ENCODE assay signal across 10 mouse cellular contexts in genomic region chr3:89271760-89272159, GRCm38 (mm10). TPM values are rescaled to one million over a fixed set of nuclear protein-coding genes. Genes with fewer than 3 reads are reported as not detected.
DNase-seq lines count a peak whose midpoint lies in the region; ATAC-seq and TF ChIP-seq lines count a peak whose summit lies in the region.
"Had no signal": no experiment of that assay in that cellular context is flagged by ENCODE, and none has a peak within 500 bp of the region (broad histone marks: within the 10 kb centered on the region; RNA-seq: fewer than 3 reads in every experiment).

No protein-coding gene starts in this region.

- DNase-seq in hindbrain, embryonic 10.5 days (ENCODE audit: low spot score): no peak
- DNase-seq in retina, postnatal 1 day: peak; percentile 33
- DNase-seq in retina, embryonic 14.5 days (ENCODE audit: low spot score): no peak
- DNase-seq in kidney, postnatal 10 days: peak; percentile 70
- DNase-seq in stomach, postnatal 0 days (ENCODE audit: low spot score): peak; percentile 38
- no peak for DNase-seq in B cell, adult 2 months
- DNase-seq: adrenal gland, adult 2 months had no signal

- ATAC-seq in hindbrain, embryonic 13.5 days (ENCODE audit: low FRiP score): no peak
- no peak for ATAC-seq in stomach, postnatal 0 days (ENCODE audit: low FRiP score, low TSS enrichment)

- no peak for TF ChIP-seq EP300 in stomach, postnatal 0 days (optimal IDR thresholded peaks at IDR 0.05)

- WGBS in hindbrain, embryonic 13.5 days: 67% methylated on average over 6 of the region's 6 CpGs
- WGBS in hindbrain, embryonic 10.5 days: 74% methylated on average over 6 of the region's 6 CpGs
- WGBS in stomach, postnatal 0 days: 60% methylated on average over 6 of the region's 6 CpGs

- no peak overlapping the region for H3K4me3 ChIP-seq in hindbrain, embryonic 13.5 days
- no peak overlapping the region for H3K4me3 ChIP-seq in hindbrain, embryonic 10.5 days
- H3K4me3 ChIP-seq in stomach, postnatal 0 days (ENCODE audit: low read depth, low read length): no peak overlapping the region
- H3K4me3 ChIP-seq: erythroblast, embryonic 14.5 days had no signal

- H3K27me3 ChIP-seq in hindbrain, embryonic 13.5 days: peaks cover 27% of the 10 kb centered on the region
- H3K27me3 ChIP-seq in hindbrain, embryonic 10.5 days (ENCODE audit: insufficient read depth, poor library complexity, severe bottlenecking): peaks cover 47% of the 10 kb centered on the region
- H3K27me3 ChIP-seq in stomach, postnatal 0 days (ENCODE audit: control insufficient read depth, insufficient read depth, low read length): no peaks in the 10 kb centered on the region

- H3K36me3 ChIP-seq in hindbrain, embryonic 13.5 days: no peaks in the 10 kb centered on the region
- peaks cover 13% of the 10 kb centered on the region for H3K36me3 ChIP-seq in hindbrain, embryonic 10.5 days
- peaks cover 9% of the 10 kb centered on the region for H3K36me3 ChIP-seq in stomach, postnatal 0 days (ENCODE audit: control insufficient read depth, insufficient read depth, low read length)

- no peak overlapping the region for H3K4me2 ChIP-seq in hindbrain, embryonic 13.5 days
- H3K4me2 ChIP-seq in stomach, postnatal 0 days (replicated peaks; ENCODE audit: low read depth): no peak overlapping the region

- peak overlapping the region; percentile 7; the same call in 1 of the 2 replicates for H3K9ac ChIP-seq in hindbrain, embryonic 13.5 days
- H3K9ac ChIP-seq in stomach, postnatal 0 days (ENCODE audit: low read length): no peak overlapping the region

- H3K9me3 ChIP-seq in hindbrain, embryonic 13.5 days: no peaks in the 10 kb centered on the region
- no peaks in the 10 kb centered on the region for H3K9me3 ChIP-seq in hindbrain, embryonic 10.5 days
- no peaks in the 10 kb centered on the region for H3K9me3 ChIP-seq in stomach, postnatal 0 days (ENCODE audit: control insufficient read depth, low read length)
- H3K9me3 ChIP-seq: G1E had no signal

- no peak overlapping the region for H3K27ac ChIP-seq in hindbrain, embryonic 13.5 days
- H3K27ac ChIP-seq in hindbrain, embryonic 10.5 days: no peak overlapping the region
- no peak overlapping the region for H3K27ac ChIP-seq in stomach, postnatal 0 days (replicated peaks)

- H3K4me1 ChIP-seq in hindbrain, embryonic 13.5 days (replicated peaks): peaks cover 42% of the 10 kb centered on the region
- peaks cover 44% of the 10 kb centered on the region for H3K4me1 ChIP-seq in hindbrain, embryonic 10.5 days (replicated peaks)
- H3K4me1 ChIP-seq in stomach, postnatal 0 days (replicated peaks; ENCODE audit: control insufficient read depth, insufficient read depth): peaks cover 12% of the 10 kb centered on the region

- no peak for TF ChIP-seq CTCF in stomach, postnatal 0 days (IDR thresholded peaks at IDR 0.05; ENCODE audit: low read depth)

RNA-seq across cellular contexts. Expression of gene Slc50a1, which starts 1.4 kb away (rescaled TPM):
- 34.6 and 38.0 TPM in 2 replicates for polyA plus RNA-seq in hindbrain, embryonic 13.5 days (2015; fragmentation: Nextera tagmentation; extraction: Ambion mirVana)
- 34.4 and 36.8 TPM in 2 replicates for polyA plus RNA-seq in hindbrain, embryonic 10.5 days (2016; fragmentation: Nextera tagmentation; extraction: Ambion mirVana)
- 107 and 113 TPM in 2 replicates for polyA plus RNA-seq in stomach, postnatal 0 days (2015; fragmentation: Nextera tagmentation; extraction: Ambion mirVana)
- polyA plus RNA-seq: G1E had no signal

RNA-seq across cellular contexts. Expression of gene Efna1, which starts 9.2 kb away (rescaled TPM):
- polyA plus RNA-seq in hindbrain, embryonic 13.5 days (2015; fragmentation: Nextera tagmentation; extraction: Ambion mirVana): 12.1 and 12.4 TPM in 2 replicates
- 16.5 and 17.7 TPM in 2 replicates for polyA plus RNA-seq in hindbrain, embryonic 10.5 days (2016; fragmentation: Nextera tagmentation; extraction: Ambion mirVana)
- 34.8 and 36.6 TPM in 2 replicates for polyA plus RNA-seq in stomach, postnatal 0 days (2015; fragmentation: Nextera tagmentation; extraction: Ambion mirVana)
- polyA plus RNA-seq: G1E had no signal

RNA-seq across cellular contexts. Expression of gene Dpm3, which starts 12.6 kb away (rescaled TPM):
- polyA plus RNA-seq in hindbrain, embryonic 13.5 days (2015; fragmentation: Nextera tagmentation; extraction: Ambion mirVana): 74.4 and 76.2 TPM in 2 replicates
- polyA plus RNA-seq in hindbrain, embryonic 10.5 days (2016; fragmentation: Nextera tagmentation; extraction: Ambion mirVana): 97.0 and 99.4 TPM in 2 replicates
- polyA plus RNA-seq in stomach, postnatal 0 days (2015; fragmentation: Nextera tagmentation; extraction: Ambion mirVana): 140 and 152 TPM in 2 replicates

RNA-seq across cellular contexts. Expression of gene Trim46, which starts 25.7 kb away (rescaled TPM):
- 64.3 and 68.1 TPM in 2 replicates for polyA plus RNA-seq in hindbrain, embryonic 13.5 days (2015; fragmentation: Nextera tagmentation; extraction: Ambion mirVana)
- 5.2 and 11.6 TPM in 2 replicates for polyA plus RNA-seq in hindbrain, embryonic 10.5 days (2016; fragmentation: Nextera tagmentation; extraction: Ambion mirVana)
- polyA plus RNA-seq in stomach, postnatal 0 days (2015; fragmentation: Nextera tagmentation; extraction: Ambion mirVana): 2.7 and 3.3 TPM in 2 replicates

RNA-seq across cellular contexts. Expression of gene Krtcap2, which starts 26.0 kb away (rescaled TPM):
- 205 and 209 TPM in 2 replicates for polyA plus RNA-seq in hindbrain, embryonic 13.5 days (2015; fragmentation: Nextera tagmentation; extraction: Ambion mirVana)
- polyA plus RNA-seq in hindbrain, embryonic 10.5 days (2016; fragmentation: Nextera tagmentation; extraction: Ambion mirVana): 276 and 282 TPM in 2 replicates
- polyA plus RNA-seq in stomach, postnatal 0 days (2015; fragmentation: Nextera tagmentation; extraction: Ambion mirVana): 266 and 314 TPM in 2 replicates

Comparison
In these comparisons a context has a peak if more than half of its experiments do, and no peak if none do; other contexts are left out.
1. DNase-seq: peak in retina, postnatal 1 day (single experiment), kidney, postnatal 10 days (single experiment) and stomach, postnatal 0 days (single experiment); none in hindbrain, embryonic 10.5 days (single experiment), retina, embryonic 14.5 days (single experiment) and B cell, adult 2 months (0 of 2).